Mouse (Mus musculus) small intestine, adult 2 months (tissue): ENCODE results near the gene Zdhhc25. TPM values are rescaled to one million over a fixed set of nuclear protein-coding genes. Genes with fewer than 3 reads are reported as not detected.

Experiments used
- H3K27ac ChIP-seq: fragments of 200-500 bp; 2 replicates; pipeline ENCODE4 v1.5.1; 2012; ENCODE audit warnings: low read depth, low read length, control low read depth, inconsistent platforms; ENCODE audit not compliant: insufficient read depth
- H3K27me3 ChIP-seq: fragments of 200-500 bp; 2 replicates; pipeline ENCODE4 v1.6.1; 2012; ENCODE audit warnings: mild to moderate bottlenecking, moderate library complexity, low read length, inconsistent platforms; ENCODE audit not compliant: control insufficient read depth, insufficient read depth
- H3K36me3 ChIP-seq: fragments of 200-500 bp; 2 replicates; pipeline ENCODE4 v1.6.1; 2012; ENCODE audit warnings: mild to moderate bottlenecking, low read length, control low read depth, inconsistent platforms; ENCODE audit not compliant: control insufficient read depth, insufficient read depth
- H3K4me1 ChIP-seq: fragments of 200-500 bp; 2 replicates; pipeline ENCODE4 v1.6.1; 2012; ENCODE audit warnings: low read length, inconsistent platforms, mixed read lengths; ENCODE audit not compliant: control insufficient read depth, insufficient read depth, insufficient read length
- H3K4me3 ChIP-seq: fragments of 200-500 bp; 2 replicates; pipeline ENCODE4 v1.5.1; 2012; ENCODE audit warnings: low read depth, mild to moderate bottlenecking, control low read depth, inconsistent platforms, low read length, moderate library complexity
- CTCF ChIP-seq: fragments of 200-500 bp; IDR thresholded peaks from 2 replicates; pipeline ENCODE4 v1.5.1; 2012; ENCODE audit warnings: low read depth, mild to moderate bottlenecking, control low read depth, inconsistent platforms, low read length, moderate library complexity, mixed read lengths; ENCODE audit not compliant: insufficient replicate concordance, insufficient read length; ENCODE audit errors: extremely low read depth
- POLR2A ChIP-seq: fragments of 200-500 bp; IDR thresholded peaks from 2 replicates; pipeline ENCODE4 v1.6.1; 2012; ENCODE audit warnings: low read depth, mild to moderate bottlenecking, control low read depth, inconsistent platforms, low read length, moderate library complexity
- WGBS: fragments of 180-500 bp; shearing (Covaris S2); methylation state at CpG from one replicate; pipeline ENCODE4 v1.1.7; 2018; 5-methylcytosine and 5-hydroxymethylcytosine counted together
- polyA plus RNA-seq: library from polyadenylated mRNA; depleted of rRNA; stranded (reverse); fragments of >200 nt; gene quantifications from 2 replicates; pipeline ENCODE4 v1.2.3, GENCODE M21; 2012

Zdhhc25 gene
- polyA plus RNA-seq, 1 experiment = not detected

DNA sequence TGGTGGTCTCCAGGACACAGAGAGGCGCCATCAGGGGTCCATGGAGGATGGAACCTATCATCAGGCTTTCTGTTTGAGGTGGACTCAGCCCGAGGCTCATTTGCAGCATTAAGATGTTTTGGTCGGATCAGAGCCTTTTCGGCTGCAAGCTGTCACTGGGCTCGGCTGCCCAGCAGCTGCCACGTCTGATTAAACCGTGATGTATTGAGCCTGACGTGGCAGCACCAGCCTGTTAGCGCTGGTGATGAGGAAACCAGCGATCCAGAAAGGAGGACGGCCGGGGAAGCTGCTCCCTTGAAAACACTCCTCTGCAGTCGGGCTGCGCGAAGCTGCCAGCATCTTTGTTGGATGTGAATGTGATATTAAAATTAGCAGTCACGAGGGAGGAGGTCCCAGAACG, 29.4 kb upstream of the Zdhhc25 start:
- TF ChIP-seq POLR2A (no peak), CTCF (no peak)
- H3K27ac ChIP-seq = no peak overlapping the region
- no peaks in the 10 kb centered on the region for H3K4me1 ChIP-seq
- WGBS = 81% methylated on average over 17 of the region's 17 CpGs
- H3K36me3 ChIP-seq = no peaks in the 10 kb centered on the region
- H3K4me3 ChIP-seq = no peak overlapping the region
- H3K27me3 ChIP-seq = no peaks in the 10 kb centered on the region

DNA sequence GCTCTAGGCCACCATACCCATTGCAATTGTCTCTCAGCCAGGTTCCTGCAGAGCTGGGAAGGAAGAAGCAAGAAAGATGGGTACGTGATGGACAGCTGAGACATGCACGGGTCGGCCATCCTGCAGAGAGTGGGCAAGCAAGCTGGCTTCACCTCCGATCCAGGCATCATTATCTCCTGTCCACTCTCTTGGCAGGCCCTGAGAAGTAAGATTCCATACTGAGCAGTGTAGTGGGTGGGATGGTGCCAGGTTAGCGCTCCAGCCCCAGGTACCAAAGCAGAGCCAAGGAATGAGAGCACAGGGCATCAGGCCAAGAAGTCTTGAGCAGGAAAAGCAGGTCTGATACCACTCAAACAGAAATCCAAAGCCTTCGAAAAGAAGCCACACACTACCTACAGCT, 20.6 kb upstream of the Zdhhc25 start:
- Histone ChIP-seq H3K4me1 (no peaks in the 10 kb centered on the region), H3K36me3 (no peaks in the 10 kb centered on the region), H3K27ac (no peak overlapping the region), H3K27me3 (no peaks in the 10 kb centered on the region), H3K4me3 (no peak overlapping the region)
- TF ChIP-seq CTCF (no peak), POLR2A (no peak)
- WGBS = 79% methylated on average over 6 of the region's 6 CpGs

DNA sequence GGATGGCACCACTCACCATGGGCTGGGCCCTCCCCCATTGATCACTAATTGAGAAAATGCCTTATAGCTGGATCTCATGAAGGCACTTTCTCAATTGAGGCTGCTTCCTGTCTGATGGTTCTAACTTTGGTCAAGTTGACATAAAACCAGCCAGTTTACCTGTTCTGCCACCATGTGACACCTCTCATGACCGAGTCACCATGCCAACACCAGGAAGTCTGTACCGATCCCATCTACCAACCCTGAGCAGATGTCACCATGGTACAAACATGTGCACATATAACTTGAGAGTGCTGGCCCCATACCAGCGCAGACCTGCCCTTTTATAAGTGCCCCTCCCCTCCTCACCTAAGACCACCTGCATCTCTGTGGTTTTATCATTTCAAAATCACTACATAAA, 2.4 kb downstream of the Zdhhc25 start:
- Histone ChIP-seq H3K4me1 (no peaks in the 10 kb centered on the region), H3K27me3 (no peaks in the 10 kb centered on the region), H3K27ac (no peak overlapping the region), H3K36me3 (no peaks in the 10 kb centered on the region), H3K4me3 (no peak overlapping the region)
- WGBS = 89% methylated on average over 3 of the region's 3 CpGs
- TF ChIP-seq CTCF (no peak), POLR2A (no peak)

DNA sequence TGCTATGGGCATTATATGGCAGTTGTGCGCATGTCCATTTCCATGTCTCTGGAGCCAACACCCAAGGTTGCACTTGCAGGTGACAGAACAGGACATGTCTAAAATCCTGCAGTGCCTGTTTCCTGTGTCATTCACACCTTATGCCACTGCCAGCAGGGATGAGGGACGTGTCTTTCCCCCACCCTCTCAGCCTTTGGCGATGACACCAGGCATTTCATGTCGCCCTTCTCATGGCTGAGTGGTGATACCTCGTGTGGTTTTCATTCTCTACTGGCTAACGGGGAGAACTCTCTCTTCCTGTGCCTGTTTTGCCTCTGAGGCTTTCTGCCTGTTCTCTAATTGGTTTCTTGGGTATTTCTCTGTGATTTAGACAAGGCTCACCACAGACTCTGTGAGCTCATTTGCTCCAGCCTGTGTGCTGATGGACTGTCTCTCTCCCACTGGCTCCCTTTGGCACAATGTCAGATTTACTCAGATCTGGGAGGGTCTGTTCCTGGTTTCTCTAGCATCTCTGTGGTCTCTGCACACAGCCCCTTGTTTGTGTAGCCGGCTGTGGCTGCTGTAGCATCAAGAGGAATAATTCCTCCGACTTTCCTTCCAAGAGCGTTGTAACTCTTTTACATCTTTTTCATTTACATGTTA, 3.1 kb downstream of the Zdhhc25 start:
- 77% methylated on average over 9 of the region's 9 CpGs for WGBS
- Histone ChIP-seq H3K36me3 (no peaks in the 10 kb centered on the region), H3K4me1 (no peaks in the 10 kb centered on the region), H3K4me3 (no peak overlapping the region), H3K27ac (no peak overlapping the region), H3K27me3 (no peaks in the 10 kb centered on the region)
- no peak for TF ChIP-seq POLR2A
- TF ChIP-seq CTCF = no peak

DNA sequence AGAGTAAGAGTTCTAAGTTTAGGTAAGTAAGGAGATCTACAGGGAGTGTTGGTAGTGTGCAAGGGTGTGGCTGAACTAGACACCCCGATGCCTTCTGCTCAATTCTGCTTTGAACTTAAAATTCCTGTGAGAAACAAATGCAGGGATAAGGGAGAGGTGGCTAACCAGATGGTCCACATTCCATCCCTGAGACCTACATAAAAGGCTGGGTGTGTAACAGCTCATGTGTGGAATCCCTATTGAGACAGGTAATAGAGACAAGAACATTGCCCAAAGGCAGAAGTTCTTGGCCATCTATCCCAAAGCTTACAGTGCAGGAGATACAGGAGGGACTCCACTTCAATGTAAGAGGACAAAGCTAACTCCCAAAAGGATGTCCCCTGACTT, 3.6 kb downstream of the Zdhhc25 start:
- Histone ChIP-seq H3K27ac (no peak overlapping the region), H3K36me3 (no peaks in the 10 kb centered on the region), H3K4me1 (no peaks in the 10 kb centered on the region), H3K27me3 (no peaks in the 10 kb centered on the region), H3K4me3 (no peak overlapping the region)
- TF ChIP-seq CTCF = no peak
- no peak for TF ChIP-seq POLR2A
- WGBS = 53% methylated on average over 1 of the region's 1 CpGs

DNA sequence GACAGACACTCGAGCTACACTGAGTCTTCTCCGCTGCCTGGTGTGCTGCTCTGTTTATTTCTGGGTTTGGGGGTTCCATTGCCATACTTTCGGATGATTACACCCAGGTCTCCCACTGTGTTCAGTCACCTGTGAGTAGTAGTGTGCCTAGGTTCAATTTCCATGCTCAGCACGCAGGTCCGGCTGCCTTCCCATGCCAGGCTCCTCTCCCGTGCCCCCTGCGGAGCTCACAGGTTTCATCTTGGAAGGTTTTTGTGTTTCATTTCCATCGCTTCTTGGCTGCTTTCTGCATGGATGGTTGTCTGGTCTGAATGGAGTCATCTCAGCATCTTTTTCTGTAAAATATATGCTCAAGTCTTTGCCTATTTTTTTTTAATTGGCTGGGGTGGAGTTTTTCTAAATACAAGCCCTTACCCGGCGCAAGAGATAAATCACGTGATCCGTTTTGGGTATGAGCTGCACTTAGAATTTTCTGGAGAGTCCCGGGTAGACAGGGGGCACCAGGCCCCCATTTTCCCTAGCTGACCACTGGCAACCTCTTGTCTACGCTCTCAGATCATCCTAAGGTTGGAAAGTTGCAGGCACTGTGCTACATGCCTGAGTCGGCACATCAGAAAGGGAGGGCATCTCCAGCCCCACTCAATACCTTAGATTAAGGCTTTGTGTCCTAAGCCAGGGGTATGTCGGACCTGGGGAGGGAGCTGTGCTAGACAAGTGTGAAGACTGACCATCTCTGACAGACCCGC, 4.7 kb downstream of the Zdhhc25 start:
- TF ChIP-seq CTCF (no peak), POLR2A (no peak)
- Histone ChIP-seq H3K4me3 (no peak overlapping the region), H3K36me3 (no peaks in the 10 kb centered on the region), H3K4me1 (no peaks in the 10 kb centered on the region), H3K27ac (no peak overlapping the region), H3K27me3 (no peaks in the 10 kb centered on the region)
- 85% methylated on average over 17 of the region's 17 CpGs for WGBS

DNA sequence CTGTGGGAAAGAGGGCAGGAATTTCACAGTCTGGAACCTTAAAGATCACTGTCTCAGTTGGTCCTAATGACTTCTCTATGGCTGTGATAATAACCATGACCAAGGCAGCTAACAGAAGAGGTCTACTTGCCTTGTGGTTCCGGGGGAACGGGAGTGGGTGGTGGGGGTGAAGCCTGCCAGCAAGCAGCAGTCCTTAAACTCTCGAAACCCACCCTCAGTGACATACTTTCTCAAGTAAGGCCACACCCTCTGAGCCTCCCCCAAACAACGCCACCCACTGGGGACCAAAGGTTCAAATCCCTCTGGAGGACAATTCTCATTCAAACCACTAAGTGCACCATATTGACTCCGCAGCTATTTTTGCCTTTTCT, 5.3 kb downstream of the Zdhhc25 start:
- no peak overlapping the region for H3K27ac ChIP-seq
- H3K4me1 ChIP-seq = no peaks in the 10 kb centered on the region
- H3K27me3 ChIP-seq = no peaks in the 10 kb centered on the region
- no peaks in the 10 kb centered on the region for H3K36me3 ChIP-seq
- TF ChIP-seq POLR2A (no peak), CTCF (no peak)
- WGBS = 82% methylated on average over 5 of the region's 5 CpGs
- no peak overlapping the region for H3K4me3 ChIP-seq

DNA sequence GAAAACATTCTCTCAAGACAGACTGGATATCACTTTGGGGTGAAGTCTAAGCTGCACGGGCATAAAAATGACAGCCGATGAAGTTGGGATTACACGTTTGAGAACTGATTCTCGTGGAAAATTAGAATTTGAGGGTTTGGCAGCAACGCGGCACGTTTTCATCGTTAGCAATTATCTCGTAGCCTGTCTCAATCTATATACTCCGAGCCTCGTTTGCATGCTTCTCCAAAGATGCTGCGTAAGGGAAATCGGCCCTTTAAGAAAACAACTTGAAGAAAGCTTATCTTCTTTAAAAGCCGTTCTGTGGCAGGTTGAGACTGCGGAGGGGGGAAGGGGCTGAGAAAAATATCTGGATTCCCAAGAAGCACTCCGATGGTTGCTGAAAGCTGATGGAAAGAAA, 17.0 kb downstream of the Zdhhc25 start:
- no peak for TF ChIP-seq POLR2A
- no peak for TF ChIP-seq CTCF
- WGBS = 79% methylated on average over 16 of the region's 16 CpGs
- H3K27ac ChIP-seq = no peak overlapping the region
- no peaks in the 10 kb centered on the region for H3K27me3 ChIP-seq
- H3K4me1 ChIP-seq = no peaks in the 10 kb centered on the region
- no peaks in the 10 kb centered on the region for H3K36me3 ChIP-seq
- H3K4me3 ChIP-seq = no peak overlapping the region
